Mouse (Mus musculus): ENCODE measurements around the gene Trio. TPM values are rescaled to one million over a fixed set of nuclear protein-coding genes. Genes with fewer than 3 reads are reported as not detected.

Trio gene
- polyA plus RNA-seq, 1 experiment from 2014 or later, result 17.4 TPM

- WGBS, result 93% methylated on average over 16 of the region's 16 CpGs
- Histone ChIP-seq H3K9me3 (replicated peaks; ENCODE audit: low read length) (no peaks in the 10 kb centered on the region), H3K4me1 (replicated peaks; ENCODE audit: insufficient read depth, low read length) (no peaks in the 10 kb centered on the region), H3K27me3 (ENCODE audit: insufficient read depth, low read length) (no peaks in the 10 kb centered on the region), H3K4me2 (ENCODE audit: low read length) (no peak overlapping the region), H3K36me3 (ENCODE audit: insufficient read depth, low read length) (peaks cover 35% of the 10 kb centered on the region; the same call in 1 of the 2 replicates), H3K4me3 (replicated peaks; ENCODE audit: low read depth, low read length) (no peak overlapping the region), H3K9ac (ENCODE audit: low read depth, low read length) (no peak overlapping the region), H3K27ac (no peak overlapping the region)
- DNase-seq (ENCODE audit: low spot score) (no peak), ATAC-seq (replicated peaks; ENCODE audit: low FRiP score, low read depth) (no peak)
- TF ChIP-seq CTCF (IDR thresholded peaks at IDR 0.05; ENCODE audit: low read depth), result no peak
Measured at GRCm38 (mm10) chr15:27873747-27874320, 151.8 kb downstream of the Trio start.

GRCm38 (mm10) chr15:27872286-27872685, 153.4 kb downstream of the Trio start:
- H3K27ac ChIP-seq, result no peak overlapping the region
- H3K4me3 ChIP-seq (replicated peaks; ENCODE audit: low read depth, low read length), result no peak overlapping the region
- H3K9me3 ChIP-seq (replicated peaks; ENCODE audit: low read length), result no peaks in the 10 kb centered on the region
- H3K9ac ChIP-seq (ENCODE audit: low read depth, low read length), result no peak overlapping the region
- DNase-seq (ENCODE audit: low spot score), result no peak
- 84% methylated on average over 2 of the region's 2 CpGs for WGBS
- no peak for ATAC-seq (replicated peaks; ENCODE audit: low FRiP score, low read depth)
- H3K4me2 ChIP-seq (ENCODE audit: low read length), result no peak overlapping the region
- no peaks in the 10 kb centered on the region for H3K27me3 ChIP-seq (ENCODE audit: insufficient read depth, low read length)
- no peak for TF ChIP-seq CTCF (IDR thresholded peaks at IDR 0.05; ENCODE audit: low read depth)
- H3K36me3 ChIP-seq (ENCODE audit: insufficient read depth, low read length), result peaks cover 31% of the 10 kb centered on the region; the same call in 1 of the 2 replicates
- no peaks in the 10 kb centered on the region for H3K4me1 ChIP-seq (replicated peaks; ENCODE audit: insufficient read depth, low read length)

GRCm38 (mm10) chr15:27871708-27872107, 153.9 kb downstream of the Trio start:
- no peak for TF ChIP-seq CTCF (IDR thresholded peaks at IDR 0.05; ENCODE audit: low read depth)
- Histone ChIP-seq H3K4me1 (replicated peaks; ENCODE audit: insufficient read depth, low read length) (no peaks in the 10 kb centered on the region), H3K9me3 (replicated peaks; ENCODE audit: low read length) (no peaks in the 10 kb centered on the region), H3K36me3 (ENCODE audit: insufficient read depth, low read length) (peaks cover 29% of the 10 kb centered on the region; the same call in 1 of the 2 replicates), H3K27ac (no peak overlapping the region), H3K4me2 (ENCODE audit: low read length) (no peak overlapping the region), H3K27me3 (ENCODE audit: insufficient read depth, low read length) (no peaks in the 10 kb centered on the region), H3K4me3 (replicated peaks; ENCODE audit: low read depth, low read length) (no peak overlapping the region), H3K9ac (ENCODE audit: low read depth, low read length) (no peak overlapping the region)
- ATAC-seq (replicated peaks; ENCODE audit: low FRiP score, low read depth) (no peak), DNase-seq (ENCODE audit: low spot score) (no peak)
- 90% methylated on average over 10 of the region's 10 CpGs for WGBS

- H3K9me3 ChIP-seq (replicated peaks; ENCODE audit: low read length), result no peaks in the 10 kb centered on the region
- peaks cover 29% of the 10 kb centered on the region; the same call in 1 of the 2 replicates for H3K36me3 ChIP-seq (ENCODE audit: insufficient read depth, low read length)
- H3K9ac ChIP-seq (ENCODE audit: low read depth, low read length), result no peak overlapping the region
- H3K4me3 ChIP-seq (replicated peaks; ENCODE audit: low read depth, low read length), result no peak overlapping the region
- WGBS, result 85% methylated on average over 13 of the region's 13 CpGs
- ATAC-seq (replicated peaks; ENCODE audit: low FRiP score, low read depth), result no peak
- H3K27ac ChIP-seq, result no peak overlapping the region
- no peak for TF ChIP-seq CTCF (IDR thresholded peaks at IDR 0.05; ENCODE audit: low read depth)
- no peak for DNase-seq (ENCODE audit: low spot score)
- no peaks in the 10 kb centered on the region for H3K27me3 ChIP-seq (ENCODE audit: insufficient read depth, low read length)
- H3K4me1 ChIP-seq (replicated peaks; ENCODE audit: insufficient read depth, low read length), result no peaks in the 10 kb centered on the region
- H3K4me2 ChIP-seq (ENCODE audit: low read length), result no peak overlapping the region
Measured at GRCm38 (mm10) chr15:27871260-27871659, 154.4 kb downstream of the Trio start.

GRCm38 (mm10) chr15:27869001-27869400, 156.6 kb downstream of the Trio start:
- ATAC-seq (replicated peaks; ENCODE audit: low FRiP score, low read depth), result no peak
- H3K36me3 ChIP-seq (ENCODE audit: insufficient read depth, low read length), result peaks cover 30% of the 10 kb centered on the region; the same call in 1 of the 2 replicates
- H3K4me2 ChIP-seq (ENCODE audit: low read length), result no peak overlapping the region
- no peaks in the 10 kb centered on the region for H3K27me3 ChIP-seq (ENCODE audit: insufficient read depth, low read length)
- WGBS, result 83% methylated on average over 4 of the region's 4 CpGs
- no peak overlapping the region for H3K4me3 ChIP-seq (replicated peaks; ENCODE audit: low read depth, low read length)
- DNase-seq (ENCODE audit: low spot score), result no peak
- H3K9ac ChIP-seq (ENCODE audit: low read depth, low read length), result no peak overlapping the region
- no peak overlapping the region for H3K27ac ChIP-seq
- H3K4me1 ChIP-seq (replicated peaks; ENCODE audit: insufficient read depth, low read length), result no peaks in the 10 kb centered on the region
- H3K9me3 ChIP-seq (replicated peaks; ENCODE audit: low read length), result no peaks in the 10 kb centered on the region
- no peak for TF ChIP-seq CTCF (IDR thresholded peaks at IDR 0.05; ENCODE audit: low read depth)

- peaks cover 27% of the 10 kb centered on the region; the same call in 1 of the 2 replicates for H3K36me3 ChIP-seq (ENCODE audit: insufficient read depth, low read length)
- no peak overlapping the region for H3K27ac ChIP-seq
- H3K4me2 ChIP-seq (ENCODE audit: low read length), result no peak overlapping the region
- DNase-seq (ENCODE audit: low spot score), result no peak
- no peaks in the 10 kb centered on the region for H3K27me3 ChIP-seq (ENCODE audit: insufficient read depth, low read length)
- no peak overlapping the region for H3K4me3 ChIP-seq (replicated peaks; ENCODE audit: low read depth, low read length)
- no peak for ATAC-seq (replicated peaks; ENCODE audit: low FRiP score, low read depth)
- no peaks in the 10 kb centered on the region for H3K9me3 ChIP-seq (replicated peaks; ENCODE audit: low read length)
- no peak overlapping the region for H3K9ac ChIP-seq (ENCODE audit: low read depth, low read length)
- H3K4me1 ChIP-seq (replicated peaks; ENCODE audit: insufficient read depth, low read length), result no peaks in the 10 kb centered on the region
- 93% methylated on average over 7 of the region's 7 CpGs for WGBS
- TF ChIP-seq CTCF (IDR thresholded peaks at IDR 0.05; ENCODE audit: low read depth), result no peak
Measured at GRCm38 (mm10) chr15:27867831-27868230, 157.8 kb downstream of the Trio start.

- no peaks in the 10 kb centered on the region for H3K4me1 ChIP-seq (replicated peaks; ENCODE audit: insufficient read depth, low read length)
- ATAC-seq (replicated peaks; ENCODE audit: low FRiP score, low read depth) (no peak), DNase-seq (ENCODE audit: low spot score) (no peak)
- H3K9me3 ChIP-seq (replicated peaks; ENCODE audit: low read length), result no peaks in the 10 kb centered on the region
- TF ChIP-seq CTCF (IDR thresholded peaks at IDR 0.05; ENCODE audit: low read depth), result no peak
- peaks cover 21% of the 10 kb centered on the region; the same call in 1 of the 2 replicates for H3K36me3 ChIP-seq (ENCODE audit: insufficient read depth, low read length)
- WGBS, result 78% methylated on average over 4 of the region's 4 CpGs
- H3K9ac ChIP-seq (ENCODE audit: low read depth, low read length), result no peak overlapping the region
- H3K4me3 ChIP-seq (replicated peaks; ENCODE audit: low read depth, low read length), result no peak overlapping the region
- H3K4me2 ChIP-seq (ENCODE audit: low read length), result no peak overlapping the region
- no peak overlapping the region for H3K27ac ChIP-seq
- H3K27me3 ChIP-seq (ENCODE audit: insufficient read depth, low read length), result no peaks in the 10 kb centered on the region
Measured at GRCm38 (mm10) chr15:27866471-27866870, 159.2 kb downstream of the Trio start.
